Mouse (Mus musculus): ENCODE data around the gene Nlgn1. TPM values are rescaled to one million over a fixed set of nuclear protein-coding genes. Genes with fewer than 3 reads are reported as not detected.

Gene Nlgn1
- polyA plus RNA-seq, 1 experiment from 2014 or later, result 33.9 TPM

- no peak overlapping the region for H3K9ac ChIP-seq
- H3K4me2 ChIP-seq, result no peak overlapping the region
- ATAC-seq (replicated peaks), result no peak
- no peaks in the 10 kb centered on the region for H3K27me3 ChIP-seq (replicated peaks)
- no peaks in the 10 kb centered on the region for H3K36me3 ChIP-seq (replicated peaks)
- H3K27ac ChIP-seq, result no peak overlapping the region
- H3K9me3 ChIP-seq, result no peaks in the 10 kb centered on the region
- H3K4me3 ChIP-seq, result no peak overlapping the region
- WGBS, result 65% methylated on average over 6 of the region's 6 CpGs
- H3K4me1 ChIP-seq, result no peaks in the 10 kb centered on the region
Observed at GRCm38 (mm10) chr3:25450471-25450870, 881.8 kb downstream of the Nlgn1 start.

- no peak for ATAC-seq (replicated peaks)
- H3K4me1 ChIP-seq, result no peaks in the 10 kb centered on the region
- no peak overlapping the region for H3K27ac ChIP-seq
- no peaks in the 10 kb centered on the region for H3K9me3 ChIP-seq
- no peak overlapping the region for H3K4me3 ChIP-seq
- no peak overlapping the region for H3K9ac ChIP-seq
- no peaks in the 10 kb centered on the region for H3K27me3 ChIP-seq (replicated peaks)
- WGBS, result 82% methylated on average over 4 of the region's 4 CpGs
- no peaks in the 10 kb centered on the region for H3K36me3 ChIP-seq (replicated peaks)
- H3K4me2 ChIP-seq, result no peak overlapping the region
Observed at GRCm38 (mm10) chr3:25449356-25449755, 882.9 kb downstream of the Nlgn1 start.

GRCm38 (mm10) chr3:25447181-25447580 lies 885.1 kb downstream of the Nlgn1 start:
- 26% methylated on average over 1 of the region's 1 CpGs for WGBS
- ATAC-seq (replicated peaks), result peak; percentile 73

GRCm38 (mm10) chr3:25443657-25444056 lies 888.6 kb downstream of the Nlgn1 start:
- Histone ChIP-seq H3K27me3 (replicated peaks) (no peaks in the 10 kb centered on the region), H3K36me3 (replicated peaks) (no peaks in the 10 kb centered on the region), H3K4me3 (no peak overlapping the region), H3K4me2 (no peak overlapping the region), H3K27ac (no peak overlapping the region), H3K4me1 (no peaks in the 10 kb centered on the region), H3K9me3 (no peaks in the 10 kb centered on the region), H3K9ac (no peak overlapping the region)
- no peak for ATAC-seq (replicated peaks)
- 90% methylated on average over 3 of the region's 3 CpGs for WGBS

More at GRCm38 (mm10) chr3:25447181-25447580, 885.1 kb downstream of the Nlgn1 start:
- Histone ChIP-seq H3K4me2 (no peak overlapping the region), H3K9ac (no peak overlapping the region), H3K27ac (no peak overlapping the region), H3K4me3 (no peak overlapping the region), H3K27me3 (replicated peaks) (no peaks in the 10 kb centered on the region), H3K9me3 (no peaks in the 10 kb centered on the region), H3K4me1 (no peaks in the 10 kb centered on the region), H3K36me3 (replicated peaks) (no peaks in the 10 kb centered on the region)

- WGBS, result 98% methylated on average over 1 of the region's 1 CpGs
- Histone ChIP-seq H3K4me2 (no peak overlapping the region), H3K4me1 (no peaks in the 10 kb centered on the region), H3K9me3 (no peaks in the 10 kb centered on the region), H3K27me3 (replicated peaks) (no peaks in the 10 kb centered on the region), H3K27ac (no peak overlapping the region), H3K9ac (no peak overlapping the region), H3K4me3 (no peak overlapping the region), H3K36me3 (replicated peaks) (no peaks in the 10 kb centered on the region)
- ATAC-seq (replicated peaks), result no peak
Observed at GRCm38 (mm10) chr3:25442617-25443016, 889.6 kb downstream of the Nlgn1 start.

GRCm38 (mm10) chr3:25426931-25427330 lies 905.3 kb downstream of the Nlgn1 start:
- no peaks in the 10 kb centered on the region for H3K4me1 ChIP-seq
- no peak for ATAC-seq (replicated peaks)

GRCm38 (mm10) chr3:25412003-25412402 lies 920.3 kb downstream of the Nlgn1 start:
- 91% methylated on average over 4 of the region's 4 CpGs for whole genome bisulfite sequencing
- Histone ChIP-seq H3K27me3 (replicated peaks) (no peaks in the 10 kb centered on the region), H3K9me3 (no peaks in the 10 kb centered on the region), H3K4me3 (no peak overlapping the region), H3K9ac (no peak overlapping the region), H3K4me1 (no peaks in the 10 kb centered on the region), H3K27ac (no peak overlapping the region), H3K4me2 (no peak overlapping the region), H3K36me3 (replicated peaks) (no peaks in the 10 kb centered on the region)
- no peak for ATAC-seq (replicated peaks)

More at GRCm38 (mm10) chr3:25426931-25427330, 905.3 kb downstream of the Nlgn1 start:
- no peak overlapping the region for H3K27ac ChIP-seq
- no peaks in the 10 kb centered on the region for H3K9me3 ChIP-seq
- H3K4me3 ChIP-seq, result no peak overlapping the region
- H3K4me2 ChIP-seq, result no peak overlapping the region
- no peak overlapping the region for H3K9ac ChIP-seq
- no peaks in the 10 kb centered on the region for H3K36me3 ChIP-seq (replicated peaks)
- H3K27me3 ChIP-seq (replicated peaks), result no peaks in the 10 kb centered on the region
